Mouse (Mus musculus) spleen, embryonic (tissue): Measurements from ENCODE around the gene Usp3.

ENCODE experiments used
- CTCF ChIA-PET: fragments of 350-600 bp; sonication (Branson Sonifier 250); formaldehyde crosslinking; loops from one replicate; lab custom pipeline; 2022; lab: Charles Lee

Usp3 gene

DNA sequence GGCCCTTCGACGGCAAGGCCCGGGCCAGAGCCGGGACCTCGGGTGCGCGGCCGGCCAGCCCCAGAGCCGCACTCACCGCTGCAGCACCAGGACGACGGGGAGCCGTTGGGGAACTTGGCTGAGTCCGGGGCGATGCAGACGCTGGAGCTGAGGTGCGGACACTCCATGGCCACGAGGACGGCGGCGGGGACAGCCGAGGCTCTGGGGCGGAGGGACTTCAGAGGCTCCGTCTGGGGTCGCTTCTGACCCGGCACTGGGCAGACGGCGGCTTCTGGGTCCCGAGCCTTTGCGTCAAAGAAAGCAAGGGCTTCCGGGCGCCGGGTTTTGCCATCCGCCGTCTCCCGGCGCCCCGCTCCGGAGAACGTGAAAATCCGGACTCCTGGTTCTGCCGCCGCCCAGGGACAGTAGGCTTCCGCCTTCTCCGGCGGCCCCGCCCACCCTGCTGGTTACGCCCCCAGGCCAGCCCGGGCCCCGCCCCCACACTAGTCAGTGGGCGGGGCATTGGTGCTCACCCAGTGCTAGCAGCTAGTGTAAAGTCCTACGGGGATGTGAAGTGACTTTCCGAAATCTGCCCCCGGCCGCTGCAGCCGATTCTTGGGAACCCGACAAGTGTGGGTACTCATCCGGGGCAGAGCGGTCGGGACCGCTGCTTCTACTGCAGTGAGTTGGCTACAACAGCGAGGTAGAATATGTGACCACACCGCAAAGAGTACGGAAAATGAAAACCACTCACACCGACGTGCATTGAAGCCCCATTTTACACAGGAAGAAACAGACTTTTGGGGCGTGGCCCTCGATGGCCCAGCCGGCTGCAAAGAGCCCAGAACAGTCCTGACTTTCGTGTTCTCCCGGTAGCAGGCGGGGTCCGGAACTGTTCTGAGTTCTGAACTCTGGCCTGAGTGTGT lies at the start of gene Usp3:
TSS of gene Usp3 (minus strand) at position 435 of the 905 bp plus-strand sequence.
- CTCF ChIA-PET, result no interaction called here

DNA sequence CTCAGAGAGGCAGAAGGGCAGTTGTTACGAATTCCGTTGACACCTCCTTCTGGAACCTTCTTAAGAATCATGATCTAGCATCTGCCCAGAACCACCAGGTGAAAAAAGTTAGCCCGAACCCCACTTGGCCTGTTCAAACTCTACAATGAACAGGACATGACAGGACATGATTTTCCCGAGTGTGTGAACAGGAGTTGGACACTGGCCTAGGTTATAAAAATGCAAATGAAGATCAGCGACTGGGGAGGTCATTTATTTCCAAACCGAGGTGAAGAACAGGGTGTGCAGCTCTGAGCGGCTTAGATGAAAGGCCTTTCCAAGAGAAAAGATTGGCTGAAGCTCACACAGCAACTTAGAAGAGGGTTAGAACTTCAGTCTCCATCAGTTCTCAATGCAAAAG lies 47.5 kb upstream of the Usp3 start:
- CTCF ChIA-PET, result interaction anchor here (0.9 kb wide), 1 partner anchor 64 kb away, joined by 5 read pairs; no protein-coding TSS in a partner anchor

DNA sequence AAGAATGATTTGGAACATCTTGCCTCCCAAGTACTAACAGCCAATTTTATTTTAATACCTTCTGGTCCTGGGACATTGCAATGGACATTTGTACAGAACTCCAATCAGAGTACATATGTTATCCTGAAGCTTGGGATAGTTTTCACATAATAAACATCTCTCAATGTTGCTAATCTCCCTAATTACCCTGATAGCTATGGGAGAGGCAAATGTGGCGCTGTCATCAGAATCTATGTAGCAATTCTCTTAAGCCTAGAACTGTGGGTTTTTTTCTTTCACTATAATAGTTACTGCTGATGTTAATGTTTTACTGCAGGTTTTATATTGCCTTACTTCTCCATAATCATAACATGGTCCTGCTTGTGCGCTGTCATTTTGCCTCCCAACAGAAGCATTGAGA lies 46.7 kb upstream of the Usp3 start:
- CTCF ChIA-PET, result interaction anchor here (0.8 kb wide), 1 partner anchor 123 kb away, joined by 3 read pairs; no protein-coding TSS in a partner anchor

DNA sequence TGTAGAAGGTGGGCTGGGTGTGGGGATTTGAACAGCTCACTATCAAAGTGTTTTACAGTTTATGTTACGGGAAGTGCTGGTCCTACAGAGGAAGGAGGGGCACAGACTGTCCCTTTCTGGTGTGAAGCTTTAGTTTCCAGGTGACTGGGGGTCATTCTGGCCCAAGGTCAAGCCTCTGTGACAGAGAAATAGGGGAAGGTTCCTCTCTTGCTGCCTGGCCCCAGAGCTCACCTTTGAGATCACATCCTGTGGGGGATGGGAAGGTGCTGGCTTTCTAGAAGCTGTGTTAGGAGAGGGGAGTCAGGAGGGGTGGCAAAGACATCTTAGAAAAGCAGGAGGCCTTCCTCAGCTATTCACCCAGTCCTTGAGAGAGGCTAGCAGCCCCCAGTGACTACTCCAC lies 39.5 kb upstream of the Usp3 start:
- CTCF ChIA-PET, result no interaction called here

DNA sequence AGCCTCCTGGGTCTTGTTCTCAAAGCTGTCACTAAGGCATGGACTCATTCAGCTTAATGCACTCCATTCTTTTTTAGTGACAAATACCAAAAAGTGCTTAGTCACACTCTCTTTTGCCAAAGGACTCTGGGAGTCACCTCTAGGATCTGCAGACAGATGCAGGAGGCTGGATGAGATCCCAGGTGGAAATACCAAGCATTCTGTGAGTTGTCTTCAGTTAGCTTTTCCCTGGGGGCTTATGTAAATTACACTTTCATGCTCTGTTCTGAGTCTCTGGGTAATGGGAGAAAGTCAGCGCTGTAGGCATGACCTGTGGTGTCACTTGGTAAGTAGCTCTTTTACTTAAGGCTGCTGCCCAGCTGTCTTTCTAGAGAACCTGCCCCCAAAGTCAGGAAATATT lies 38.0 kb upstream of the Usp3 start:
- CTCF ChIA-PET, result no interaction called here

DNA sequence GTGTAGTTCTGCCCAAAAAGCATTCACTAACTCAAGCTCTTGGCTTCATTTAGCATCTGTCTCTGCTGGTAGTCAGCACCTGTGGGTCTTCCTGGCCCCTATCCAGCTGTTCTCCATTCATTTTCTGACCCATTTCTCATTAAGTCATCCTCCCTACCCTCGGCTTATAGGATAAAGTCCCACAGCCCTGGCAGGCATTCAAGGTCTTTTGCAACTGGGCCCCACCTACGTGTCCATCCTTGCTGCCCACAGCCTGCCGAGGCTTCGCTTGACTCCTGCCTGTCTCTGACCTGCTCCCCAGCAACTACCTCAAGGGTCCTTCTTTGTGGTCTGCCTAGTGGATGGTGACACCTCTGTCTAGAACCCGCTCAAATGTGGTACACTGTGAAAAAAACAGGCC lies 33.7 kb upstream of the Usp3 start:
- CTCF ChIA-PET, result no interaction called here

DNA sequence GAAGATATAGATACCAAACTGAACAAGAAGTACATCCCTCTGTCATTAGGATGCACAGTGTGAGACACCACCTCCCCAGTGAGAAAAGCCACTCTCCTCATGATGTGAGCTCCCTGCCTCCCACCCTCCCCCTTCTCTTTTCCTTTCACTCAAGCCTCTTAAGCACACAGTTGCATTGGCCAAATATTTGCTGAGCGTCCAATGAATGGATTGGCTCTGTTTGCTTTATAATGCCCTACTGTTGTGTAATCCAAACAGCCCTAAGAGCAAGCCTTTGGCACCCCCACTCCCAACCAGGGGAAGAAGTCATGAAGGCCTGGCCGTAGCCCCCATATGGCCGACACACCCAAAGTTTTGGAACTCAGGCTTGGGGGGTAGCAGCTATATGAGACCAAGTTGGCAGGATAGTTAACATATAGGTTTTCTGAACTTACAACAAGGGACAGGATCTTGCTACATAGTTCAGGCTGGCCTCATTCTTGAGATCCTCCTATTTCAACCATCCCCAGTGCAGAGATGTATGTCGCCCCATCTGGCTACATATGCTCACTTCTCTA lies 33.1 kb upstream of the Usp3 start:
- CTCF ChIA-PET, result no interaction called here

DNA sequence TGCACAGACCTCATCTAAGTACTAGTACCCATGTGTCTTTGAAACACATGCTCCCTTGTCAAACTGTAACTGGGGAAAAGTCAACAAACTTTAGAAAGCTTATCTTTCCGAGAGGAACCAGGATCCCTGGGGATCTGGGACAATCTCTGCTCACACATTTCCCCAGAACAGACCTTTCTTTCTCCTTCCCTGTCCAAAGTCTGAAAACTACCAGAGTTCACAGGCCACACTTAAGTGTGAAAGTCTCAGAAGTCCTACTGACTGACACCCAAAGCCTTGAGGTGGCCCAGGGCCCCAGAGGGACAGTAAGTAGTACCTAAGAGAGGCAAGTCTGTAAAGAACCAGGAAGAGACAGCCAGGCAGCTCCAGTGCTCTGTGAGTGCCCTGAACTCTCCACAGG lies 31.9 kb upstream of the Usp3 start:
- CTCF ChIA-PET, result interaction anchor here (0.6 kb wide), 1 partner anchor 133 kb away, joined by 3 read pairs; no protein-coding TSS in a partner anchor

DNA sequence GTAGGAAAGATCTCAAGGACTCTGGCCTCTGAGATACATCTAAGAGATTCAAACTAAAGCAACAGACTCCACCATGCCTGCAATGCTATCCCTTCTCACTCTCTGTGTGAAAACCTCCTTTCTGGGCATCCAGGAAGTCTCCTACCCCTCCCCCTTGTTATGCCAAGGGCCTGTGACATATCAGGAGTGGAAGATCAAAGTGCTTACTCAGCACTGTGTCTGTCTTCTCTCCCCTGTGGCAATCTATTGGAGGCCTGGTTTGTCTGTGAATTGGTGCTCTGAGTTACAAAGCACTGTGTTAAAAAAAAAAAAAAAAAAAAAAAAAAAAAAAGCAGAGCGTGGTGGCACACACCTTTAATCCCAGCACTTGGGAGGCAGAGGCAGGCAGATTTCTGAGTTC lies 30.7 kb upstream of the Usp3 start:
- CTCF ChIA-PET, result no interaction called here

DNA sequence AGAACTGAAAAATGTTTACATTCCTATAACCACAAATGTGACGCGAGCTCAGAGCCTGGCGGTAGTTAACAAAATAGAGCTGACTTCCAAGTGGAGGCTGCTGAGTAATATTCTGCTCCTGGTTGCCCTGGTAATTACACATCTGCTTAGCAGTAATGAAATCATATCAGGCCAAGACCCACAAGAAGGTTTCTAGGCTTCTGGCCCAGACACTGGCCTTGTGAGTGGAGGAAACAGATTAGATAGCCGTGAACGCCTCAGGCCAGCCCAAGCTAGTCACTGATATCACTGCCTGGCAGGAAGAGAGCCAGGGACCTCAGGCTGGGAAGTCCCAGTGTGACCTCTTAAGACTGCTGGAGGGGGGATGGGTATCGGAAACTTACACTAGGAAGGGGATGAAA lies 27.6 kb upstream of the Usp3 start:
- CTCF ChIA-PET, result interaction anchor here (0.6 kb wide), 2 partner anchors 43 to 464 kb away, joined by 6 to 9 read pairs; no protein-coding TSS in a partner anchor

DNA sequence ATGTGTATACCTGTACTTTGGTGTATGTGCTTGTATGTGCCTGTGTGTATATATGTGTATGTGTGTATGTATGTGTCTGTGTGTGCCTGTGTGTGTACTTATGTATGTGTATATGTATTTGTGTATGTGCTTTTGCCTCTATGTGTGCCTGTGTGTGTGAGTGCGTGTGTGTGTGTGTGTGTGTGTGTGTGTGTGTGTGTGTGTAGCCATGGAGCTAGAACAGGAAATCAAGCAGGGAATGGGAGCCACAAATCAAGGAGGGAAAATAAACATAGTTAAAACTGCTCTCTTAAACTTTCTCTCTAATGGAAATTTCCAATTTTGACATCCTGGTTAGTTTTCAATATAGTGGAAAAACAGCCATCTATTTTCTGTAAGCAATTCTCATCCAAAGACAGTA lies 27.1 kb upstream of the Usp3 start:
- CTCF ChIA-PET, result interaction anchor here (0.6 kb wide), 2 partner anchors 44 to 464 kb away, joined by 6 to 9 read pairs; no protein-coding TSS in a partner anchor

DNA sequence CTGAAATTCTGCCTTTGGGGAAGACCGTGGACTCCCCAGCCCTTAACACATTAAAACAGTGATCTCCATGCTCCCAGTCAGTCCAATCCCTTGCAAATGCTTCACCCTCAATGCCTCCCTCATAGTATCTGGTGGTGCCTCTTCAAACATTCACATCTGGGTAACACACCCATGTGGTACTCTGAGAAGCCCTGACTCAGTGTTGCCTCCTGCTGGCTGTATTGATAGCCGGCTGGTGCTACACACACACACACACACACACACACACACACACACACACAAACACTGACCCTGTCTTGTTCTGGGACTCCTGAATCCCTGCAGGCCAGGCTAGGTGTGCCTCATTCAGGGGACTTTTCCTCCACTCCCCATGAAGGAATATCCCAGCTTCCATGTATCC lies 24.9 kb upstream of the Usp3 start:
- CTCF ChIA-PET, result no interaction called here

DNA sequence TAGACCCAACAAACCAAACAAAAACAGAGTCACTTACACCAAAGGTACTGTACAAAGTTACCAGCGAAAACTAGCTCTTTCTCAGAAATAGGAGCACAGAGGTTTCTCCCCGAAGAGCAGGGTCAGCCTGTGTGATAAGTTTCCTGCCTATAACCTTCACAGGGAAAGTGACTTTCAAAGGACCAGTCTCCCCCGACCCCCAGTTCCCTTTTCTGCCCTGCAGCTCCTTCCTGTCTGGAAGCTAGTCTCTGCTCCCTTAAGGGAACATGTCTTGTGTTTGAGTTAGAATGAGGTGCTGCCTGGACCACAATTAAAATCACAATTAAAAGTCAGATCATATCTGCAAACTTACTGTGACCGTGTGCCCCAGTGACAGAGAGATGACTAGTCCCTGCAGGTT lies 23.9 kb upstream of the Usp3 start:
- CTCF ChIA-PET, result interaction anchor here (0.6 kb wide), 1 partner anchor 82 kb away, joined by 3 read pairs; no protein-coding TSS in a partner anchor

DNA sequence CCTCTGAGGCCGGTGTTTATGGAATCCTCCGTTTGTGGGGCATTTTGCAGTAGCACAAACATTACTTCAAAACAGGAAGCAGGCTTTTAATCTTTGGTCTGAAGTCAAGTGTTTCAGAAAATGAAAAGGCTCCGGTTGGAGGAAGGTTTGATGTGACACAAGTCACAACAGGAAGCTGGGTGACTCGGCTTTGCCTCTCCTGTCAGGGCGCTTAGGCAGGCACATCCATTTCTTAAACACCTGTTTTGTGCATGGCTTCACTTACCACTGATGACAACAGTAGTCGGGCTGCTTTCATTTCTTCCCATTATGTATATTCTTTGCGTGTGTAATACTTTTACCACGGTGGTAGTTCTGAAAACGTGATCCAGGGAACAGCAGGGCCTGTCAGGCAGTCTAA lies 22.2 kb upstream of the Usp3 start:
- CTCF ChIA-PET, result no interaction called here

DNA sequence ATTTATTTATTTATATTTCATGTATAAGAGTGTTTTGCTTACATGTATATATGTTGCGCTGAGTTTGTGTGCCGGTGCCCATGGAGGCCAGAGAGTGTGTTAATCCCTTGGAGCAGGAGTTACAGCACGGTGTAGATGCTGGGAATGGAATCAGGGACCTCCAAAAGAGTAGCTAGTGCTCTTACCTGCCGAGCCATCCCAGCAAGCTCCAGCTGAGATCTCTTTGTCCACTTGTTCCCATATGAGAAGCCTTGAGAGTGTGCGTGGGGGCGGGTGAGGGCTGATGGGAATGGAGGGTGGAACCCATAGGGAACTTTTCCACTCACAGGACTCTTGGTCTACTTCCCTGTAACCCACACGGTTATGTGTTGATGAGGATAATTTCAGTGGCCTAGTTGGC lies 21.6 kb upstream of the Usp3 start:
- CTCF ChIA-PET, result no interaction called here

DNA sequence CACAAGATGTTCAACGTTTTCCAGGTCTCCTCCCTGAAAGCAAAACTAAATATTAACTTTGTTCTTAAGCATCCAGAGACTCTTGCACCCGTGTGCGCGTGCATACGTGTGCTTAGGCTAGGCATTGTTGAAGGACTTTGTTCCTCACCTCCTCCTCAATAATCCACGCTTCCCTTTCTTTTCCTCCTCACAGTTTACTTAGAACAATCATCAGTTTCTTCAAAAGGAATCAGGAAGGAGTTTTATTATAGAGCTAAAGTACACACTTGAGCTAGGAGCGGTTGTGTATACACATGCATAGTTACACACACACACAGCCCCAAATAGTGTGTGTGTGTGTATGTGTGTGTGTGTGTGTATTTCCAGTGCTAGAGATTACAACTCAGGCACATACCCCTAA lies 20.7 kb upstream of the Usp3 start:
- CTCF ChIA-PET, result no interaction called here

DNA sequence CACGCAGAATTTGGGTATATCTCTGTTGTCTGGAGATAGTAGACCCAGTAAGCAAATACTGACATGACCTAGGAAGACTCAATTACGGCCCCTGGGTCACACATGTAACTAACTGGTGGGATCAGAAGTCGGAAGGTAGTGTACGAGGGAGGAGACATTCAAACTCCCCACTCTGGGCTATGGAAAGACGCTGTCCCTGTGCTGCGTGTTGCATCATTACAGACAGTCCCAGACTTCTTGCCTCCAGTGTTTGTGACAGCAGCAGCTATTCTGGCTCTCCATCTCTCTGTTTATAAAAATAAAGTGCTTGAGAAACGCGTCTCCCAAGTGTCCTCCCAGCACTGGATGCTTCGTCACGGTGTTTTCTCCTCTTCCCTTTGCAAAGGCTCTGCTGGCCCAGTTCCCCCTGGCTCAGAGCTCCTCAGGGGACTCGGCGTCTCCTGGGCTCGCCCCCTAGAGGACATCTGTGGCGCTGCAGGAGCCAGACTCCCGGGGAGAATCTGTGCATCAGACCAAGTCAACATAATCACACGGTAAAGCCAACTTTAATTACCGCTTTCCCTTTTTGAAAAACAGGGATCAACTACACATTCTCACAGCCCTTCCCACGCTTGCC lies 18.6 kb upstream of the Usp3 start:
- CTCF ChIA-PET, result interaction anchor here (0.6 to 2.0 kb wide), 3 partner anchors 10 to 1188 kb away, joined by 3 to 8 read pairs (median 3); no protein-coding TSS in a partner anchor

DNA sequence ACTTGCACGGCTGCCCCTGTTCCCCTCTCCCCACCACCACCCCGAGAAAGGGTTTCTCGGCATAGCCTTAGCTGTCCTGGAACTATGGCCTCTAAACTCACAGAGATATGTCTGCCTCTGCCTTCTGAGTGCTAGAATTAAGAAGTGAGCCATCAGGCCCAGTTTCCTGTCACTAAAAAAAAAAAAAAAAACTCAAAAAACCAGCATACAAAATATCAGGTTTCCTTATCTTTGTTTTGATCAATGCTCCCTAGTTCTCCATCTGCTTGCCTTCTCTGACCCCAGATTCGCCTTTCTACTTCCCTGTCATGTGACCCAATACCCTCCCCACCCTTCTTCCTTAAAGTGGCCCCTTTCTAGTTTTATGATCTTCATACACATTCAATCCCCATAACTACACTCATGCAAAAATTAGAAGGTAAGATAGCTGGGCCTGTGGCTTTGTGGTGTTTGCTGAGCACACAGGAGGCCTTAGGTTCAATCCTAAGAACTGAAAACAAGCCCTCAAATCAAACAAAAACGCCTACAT lies 15.9 kb upstream of the Usp3 start:
- CTCF ChIA-PET, result interaction anchor here (0.6 to 0.7 kb wide), 3 partner anchors 12 to 542 kb away, joined by 3 to 9 read pairs (median 6); no protein-coding TSS in a partner anchor

DNA sequence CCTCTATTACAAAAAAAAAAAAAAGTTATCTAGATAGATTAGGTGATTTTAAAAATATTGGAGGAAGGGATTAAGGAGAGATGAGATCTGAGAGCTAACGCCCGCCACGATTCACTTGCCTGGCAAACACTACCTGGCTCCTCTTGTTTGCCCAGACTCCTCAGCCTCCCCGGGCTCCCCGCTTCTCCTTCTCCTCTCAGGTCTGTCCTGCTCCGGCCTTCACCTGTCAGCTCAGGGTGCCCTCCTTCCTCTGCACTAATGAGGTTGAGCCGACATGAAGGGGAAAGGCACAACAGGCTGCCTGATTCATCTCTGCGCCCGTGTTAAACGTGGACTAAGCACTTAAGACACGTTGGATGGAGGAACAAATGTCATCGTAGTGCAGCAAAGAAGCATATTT lies 13.9 kb upstream of the Usp3 start:
- CTCF ChIA-PET, result interaction anchor here (0.7 kb wide), 1 partner anchor 323 kb away, joined by 3 read pairs; no protein-coding TSS in a partner anchor

DNA sequence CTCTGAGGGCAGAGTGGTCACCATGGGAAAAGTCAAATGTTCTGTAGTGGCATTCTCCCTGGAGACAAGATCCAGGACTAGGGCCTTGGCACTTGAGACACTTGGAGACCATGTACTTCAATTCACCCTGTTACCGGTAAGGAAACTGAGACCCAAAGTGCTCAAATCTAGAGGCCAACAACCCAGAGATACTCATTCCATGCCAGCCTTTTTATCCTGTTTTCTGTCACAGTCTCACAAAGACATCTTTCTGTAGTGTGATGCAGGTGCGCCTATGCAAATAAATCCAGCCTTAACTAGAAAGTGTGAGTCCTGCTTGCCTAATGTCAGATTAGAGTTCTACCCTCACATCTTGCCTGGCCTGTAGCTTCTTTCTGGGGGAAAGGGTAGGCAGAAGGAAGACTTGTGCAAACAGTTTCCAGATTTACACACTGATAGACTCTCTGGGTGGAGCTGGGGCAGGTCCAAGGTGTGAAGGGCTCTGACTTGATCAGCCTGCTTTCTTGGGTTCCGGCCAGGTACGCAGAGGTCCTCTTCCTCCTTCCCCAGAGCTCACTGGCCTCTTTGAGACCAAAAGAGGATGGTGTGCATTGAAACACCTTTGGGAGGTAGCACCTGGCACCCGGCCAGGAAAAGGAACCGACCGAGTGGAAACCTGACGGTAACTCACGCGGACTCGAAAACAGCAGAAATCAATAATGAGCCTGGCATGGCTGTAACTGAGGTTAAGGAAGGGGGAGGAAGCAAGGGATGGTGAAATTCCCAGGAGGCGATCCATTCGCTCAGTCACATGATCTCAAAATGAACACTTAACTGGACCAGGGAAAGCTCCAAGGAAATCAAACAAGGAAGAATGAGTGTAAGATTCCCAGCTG lies 13.2 kb upstream of the Usp3 start:
- CTCF ChIA-PET, result no interaction called here
